Mouse (Mus musculus): ENCODE results near the gene Acsm1.

- no peak for TF ChIP-seq ZC3H11A (IDR thresholded peaks at IDR 0.05; ENCODE audit: borderline replicate concordance, low read depth, low read length)
- TF ChIP-seq CHD2 (IDR thresholded peaks at IDR 0.05; ENCODE audit: low read depth, low read length) = no peak
- no peak for TF ChIP-seq ZNF384 (IDR thresholded peaks at IDR 0.05; ENCODE audit: low read depth, low read length)
Observed at GRCm38 (mm10) chr7:119680107-119680506, 73.3 kb downstream of the Acsm1 start.
